Mouse (Mus musculus) MEL (cell line): Measurements from ENCODE around the gene Plcb4. TPM values are rescaled to one million over a fixed set of nuclear protein-coding genes. Genes with fewer than 3 reads are reported as not detected.

Experiments
- DNase-seq: peaks from one replicate; pipeline ENCODE4 v3.0.0; 2011; ENCODE audit warnings: low read depth, low spot score
- H3K27ac ChIP-seq: 2 replicates; pipeline ENCODE4 v1.5.1; 2012; ENCODE audit warnings: low read depth, mild to moderate bottlenecking, control low read depth, low read length, moderate library complexity; ENCODE audit not compliant: control insufficient read depth
- H3K27me3 ChIP-seq, 2 experiments: fragments of 150-350 bp in 1 of 2; sonication (generic) in 1 of 2; 2 replicates each; pipeline ENCODE4 v1.6.1; 2012; ENCODE audit warnings: low read length in 2 of 2, mild to moderate bottlenecking in 2 of 2, improper control_type of control experiment in 1 of 2, moderate library complexity in 1 of 2; ENCODE audit not compliant: insufficient read depth in 2 of 2, control insufficient read depth in 1 of 2
- H3K36me3 ChIP-seq, 2 experiments: 2 replicates each; pipeline ENCODE4 v1.6.1; 2012 to 2014; ENCODE audit warnings: low read length in 2 of 2, improper control_type of control experiment in 1 of 2, inconsistent platforms in 1 of 2, mild to moderate bottlenecking in 1 of 2; ENCODE audit not compliant: insufficient read depth in 2 of 2, control insufficient read depth in 1 of 2
- H3K4me1 ChIP-seq, 2 experiments: fragments of 150-350 bp in 1 of 2; sonication (generic) in 1 of 2; 2 replicates each; pipeline ENCODE4 v1.6.1; 2012; ENCODE audit warnings: low read length in 2 of 2, improper control_type of control experiment in 1 of 2, mild to moderate bottlenecking in 1 of 2; ENCODE audit not compliant: insufficient read depth in 2 of 2, control insufficient read depth in 1 of 2
- H3K4me3 ChIP-seq, 2 experiments: fragments of 150-350 bp in 1 of 2; sonication (generic) in 1 of 2; 2 replicates each; pipeline ENCODE4 v1.5.1; 2012; ENCODE audit warnings: low read depth in 2 of 2, low read length in 2 of 2, mild to moderate bottlenecking in 2 of 2, moderate library complexity in 2 of 2, control low read depth in 1 of 2, improper control_type of control experiment in 1 of 2; ENCODE audit not compliant: control insufficient read depth in 1 of 2, insufficient read depth in 1 of 2
- H3K79me2 ChIP-seq: 2 replicates; pipeline ENCODE4 v1.6.1; 2012; ENCODE audit warnings: mild to moderate bottlenecking, low read length, moderate library complexity; ENCODE audit not compliant: control insufficient read depth, poor library complexity, insufficient read depth
- H3K9ac ChIP-seq: 2 replicates; pipeline ENCODE4 v1.6.1; 2012; ENCODE audit warnings: low read depth, mild to moderate bottlenecking, control low read depth, low read length, moderate library complexity; ENCODE audit not compliant: control insufficient read depth, poor library complexity, severe bottlenecking
- H3K9me3 ChIP-seq: fragments of 150-350 bp; sonication (generic); replicated peaks from 2 replicates; pipeline ENCODE4 v1.6.1; 2012; ENCODE audit warnings: mild to moderate bottlenecking, low read length, improper control_type of control experiment, moderate library complexity; ENCODE audit not compliant: insufficient read depth
- CHD1 ChIP-seq: IDR thresholded peaks from 2 replicates; pipeline ENCODE4 v1.6.1; 2012; ENCODE audit warnings: low read depth, mild to moderate bottlenecking, inconsistent platforms, low read length, improper control_type of control experiment
- CHD2 ChIP-seq: IDR thresholded peaks from 2 replicates; pipeline ENCODE4 v1.6.1; 2011; ENCODE audit warnings: low read length, improper control_type of control experiment
- EP300 ChIP-seq, 2 experiments: IDR thresholded peaks; 2 replicates each; pipeline ENCODE4 v1.6.1; 2011; ENCODE audit warnings: improper control_type of control experiment in 2 of 2, low read length in 2 of 2, low read depth in 1 of 2, mild to moderate bottlenecking in 1 of 2
- GABPA ChIP-seq: IDR thresholded peaks from 2 replicates; pipeline ENCODE4 v1.6.1; 2012; ENCODE audit warnings: low read depth, mild to moderate bottlenecking, inconsistent platforms, low read length, improper control_type of control experiment, moderate library complexity
- GATA1 ChIP-seq: IDR thresholded peaks from 2 replicates; pipeline ENCODE4 v1.6.1; 2011; ENCODE audit warnings: low read depth, low read length, improper control_type of control experiment
- HCFC1 ChIP-seq: IDR thresholded peaks from 2 replicates; pipeline ENCODE4 v1.6.1; 2012; ENCODE audit warnings: low read depth, mild to moderate bottlenecking, inconsistent platforms, low read length, improper control_type of control experiment, moderate library complexity
- JUND ChIP-seq: IDR thresholded peaks from 2 replicates; pipeline ENCODE4 v1.6.1; 2011; ENCODE audit warnings: low read depth, mild to moderate bottlenecking, improper control_type of control experiment, low read length
- KAT2A ChIP-seq: conservative IDR thresholded peaks from 2 replicates; pipeline ENCODE4 v1.6.1; 2012; ENCODE audit warnings: low read depth, low read length, improper control_type of control experiment, inconsistent platforms
- MXI1 ChIP-seq: IDR thresholded peaks from 2 replicates; pipeline ENCODE4 v1.6.1; 2011; ENCODE audit warnings: mild to moderate bottlenecking, low read depth, low read length, improper control_type of control experiment
- MYB ChIP-seq: IDR thresholded peaks from 2 replicates; pipeline ENCODE4 v1.6.1; 2011; ENCODE audit warnings: mild to moderate bottlenecking, low read depth, low read length, improper control_type of control experiment
- MYC ChIP-seq: IDR thresholded peaks from 2 replicates; pipeline ENCODE4 v1.6.1; 2011; ENCODE audit warnings: low read depth, mild to moderate bottlenecking, low read length, improper control_type of control experiment, moderate library complexity
- NELFE ChIP-seq: IDR thresholded peaks from 2 replicates; pipeline ENCODE4 v1.6.1; 2011; ENCODE audit warnings: low read depth, low read length, improper control_type of control experiment
- POLR2A ChIP-seq, 2 experiments: IDR thresholded peaks; 2 replicates each; pipeline ENCODE4 v1.6.1; 2011 to 2012; ENCODE audit warnings: low read length in 2 of 2, mild to moderate bottlenecking in 2 of 2, control low read depth in 1 of 2, improper control_type of control experiment in 1 of 2, low read depth in 1 of 2, moderate library complexity in 1 of 2; ENCODE audit not compliant: control insufficient read depth in 1 of 2, insufficient read depth in 1 of 2, poor library complexity in 1 of 2
- RAD21 ChIP-seq: IDR thresholded peaks from 2 replicates; pipeline ENCODE4 v1.6.1; 2011; ENCODE audit warnings: mild to moderate bottlenecking, low read depth, low read length, improper control_type of control experiment
- TAL1 ChIP-seq: IDR thresholded peaks from 2 replicates; pipeline ENCODE4 v1.6.1; 2012; ENCODE audit warnings: mild to moderate bottlenecking, inconsistent platforms, low read length, moderate library complexity, mixed read lengths
- TCF12 ChIP-seq: IDR thresholded peaks from 2 replicates; pipeline ENCODE4 v1.6.1; 2014; ENCODE audit warnings: low read depth, mild to moderate bottlenecking, inconsistent platforms, low read length, improper control_type of control experiment, moderate library complexity
- UBTF ChIP-seq: IDR thresholded peaks from 2 replicates; pipeline ENCODE4 v1.6.1; 2012; ENCODE audit warnings: low read depth, mild to moderate bottlenecking, inconsistent platforms, low read length, improper control_type of control experiment, moderate library complexity, borderline replicate concordance; ENCODE audit not compliant: insufficient read depth
- USF2 ChIP-seq, 2 experiments: IDR thresholded peaks; 2 replicates each; pipeline ENCODE4 v1.6.1; 2011 to 2012; ENCODE audit warnings: improper control_type of control experiment in 2 of 2, low read length in 2 of 2, borderline replicate concordance in 1 of 2, inconsistent platforms in 1 of 2, low read depth in 1 of 2, mild to moderate bottlenecking in 1 of 2; ENCODE audit not compliant: insufficient read depth in 1 of 2
- ZC3H11A ChIP-seq: IDR thresholded peaks from 2 replicates; pipeline ENCODE4 v1.6.1; 2012; ENCODE audit warnings: low read depth, mild to moderate bottlenecking, inconsistent platforms, low read length, improper control_type of control experiment
- ZKSCAN1 ChIP-seq: IDR thresholded peaks from 2 replicates; pipeline ENCODE4 v1.6.1; 2012; ENCODE audit warnings: low read depth, mild to moderate bottlenecking, inconsistent platforms, low read length, improper control_type of control experiment, moderate library complexity
- ZMIZ1 ChIP-seq: IDR thresholded peaks from 2 replicates; pipeline ENCODE4 v1.6.1; 2012; ENCODE audit warnings: low read depth, mild to moderate bottlenecking, inconsistent platforms, low read length, improper control_type of control experiment, moderate library complexity
- polyA plus RNA-seq, 2 experiments: library from polyadenylated mRNA; stranded (reverse) in 1 of 2; unstranded in 1 of 2; fragments of >175 nt in 1 of 2; fragments of >200 nt in 1 of 2; gene quantifications; 2 replicates each; pipeline versions ENCODE4 v1.2.1 to v1.2.4; 2012; ENCODE audit warnings: low replicate concordance in 2 of 2, low read depth in 1 of 2; ENCODE audit not compliant: insufficient read length in 2 of 2, insufficient read depth in 1 of 2, missing spikeins in 1 of 2
- total RNA-seq: library from RNA; depleted of rRNA; stranded (reverse); fragments of 300-350 nt; gene quantifications from 2 replicates; pipeline ENCODE4 v1.2.3, GENCODE M21; 2012

Plcb4 gene
- total and polyA plus RNA-seq, 3 experiments = not detected

DNA sequence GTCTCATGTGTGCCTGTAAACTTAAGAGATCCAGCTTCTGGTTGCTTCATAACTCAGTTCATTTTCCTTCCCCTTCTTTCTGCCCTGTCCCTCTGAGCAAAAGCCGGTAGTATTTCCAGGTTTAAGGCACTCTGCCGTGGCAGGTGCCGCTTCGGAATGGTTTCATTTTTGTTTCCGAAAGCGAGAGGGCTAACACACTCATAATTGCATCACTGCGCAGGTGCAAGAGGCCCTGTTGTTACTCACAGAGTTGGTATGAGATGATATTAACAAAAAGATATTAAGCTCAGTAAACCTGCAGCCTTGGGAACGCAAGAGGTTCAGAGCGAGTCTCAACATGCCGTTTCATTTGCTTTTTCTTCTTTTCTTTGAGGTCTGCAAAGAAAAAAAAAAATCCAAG is 65.7 kb downstream of the Plcb4 start:
- no peak overlapping the region for H3K9ac ChIP-seq
- no peaks in the 10 kb centered on the region for H3K9me3 ChIP-seq
- no peak for DNase-seq
- H3K27me3 ChIP-seq = no peaks in the 10 kb centered on the region; a peak in 2 of 4 replicates
- no peak overlapping the region for H3K27ac ChIP-seq
- TF ChIP-seq KAT2A (no peak), MXI1 (no peak), ZMIZ1 (no peak), TAL1 (no peak), ZKSCAN1 (no peak), GATA1 (no peak), MYC (no peak), HCFC1 (no peak)
- H3K4me1 ChIP-seq = 0 out of 4 replicates have a peak, but pooled peaks cover 0 to 2% of the 10 kb centered on the region in 2 experiments
- H3K36me3 ChIP-seq = no peaks in the 10 kb centered on the region
- H3K79me2 ChIP-seq = no peaks in the 10 kb centered on the region
- H3K4me3 ChIP-seq = no peak overlapping the region

DNA sequence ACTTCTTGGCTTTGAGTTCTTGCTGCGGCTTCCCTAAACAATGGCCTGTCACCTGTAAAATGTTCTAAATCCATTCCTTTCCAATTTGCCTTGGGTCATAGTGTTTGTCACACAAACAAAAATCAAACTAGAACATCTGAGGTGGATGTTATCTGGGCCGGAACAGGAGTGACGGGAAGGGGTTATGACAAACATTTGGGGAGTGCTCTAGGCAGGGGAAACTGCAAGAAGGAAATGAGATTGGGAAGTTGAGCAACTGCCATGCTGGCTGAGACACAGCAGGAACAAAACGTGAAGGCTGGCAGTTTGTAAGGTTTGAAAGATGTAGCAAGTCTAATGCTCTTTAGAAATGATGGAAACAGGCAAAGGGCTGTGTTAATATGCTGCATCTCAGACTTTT is 66.6 kb downstream of the Plcb4 start:
- Histone ChIP-seq H3K4me1 (0 out of 4 replicates have a peak, but pooled peaks cover 0 to 2% of the 10 kb centered on the region in 2 experiments), H3K27ac (no peak overlapping the region), H3K9me3 (no peaks in the 10 kb centered on the region)
- TF ChIP-seq JUND = no peak
- TF ChIP-seq TCF12 = no peak
- TF ChIP-seq GATA1 = no peak
- TF ChIP-seq POLR2A (IDR thresholded peaks at IDR 0.05; ENCODE audit: control insufficient read depth in 1 of 2, insufficient read depth in 1 of 2, low read depth in 1 of 2, low read length in 2 of 2, poor library complexity in 1 of 2) = no peak
- TF ChIP-seq CHD2 = no peak
- no peak for TF ChIP-seq CHD1
- no peak for TF ChIP-seq USF2 (IDR thresholded peaks at IDR 0.05; ENCODE audit: borderline replicate concordance in 1 of 2, insufficient read depth in 1 of 2, low read depth in 1 of 2, low read length in 2 of 2)
- TF ChIP-seq, all 39 proteins: peak for 0
- Histone ChIP-seq H3K27me3 (no peaks in the 10 kb centered on the region; a peak in 2 of 4 replicates), H3K4me3 (no peak overlapping the region), H3K9ac (no peak overlapping the region), H3K79me2 (no peaks in the 10 kb centered on the region), H3K36me3 (no peaks in the 10 kb centered on the region)
- no peak for DNase-seq

DNA sequence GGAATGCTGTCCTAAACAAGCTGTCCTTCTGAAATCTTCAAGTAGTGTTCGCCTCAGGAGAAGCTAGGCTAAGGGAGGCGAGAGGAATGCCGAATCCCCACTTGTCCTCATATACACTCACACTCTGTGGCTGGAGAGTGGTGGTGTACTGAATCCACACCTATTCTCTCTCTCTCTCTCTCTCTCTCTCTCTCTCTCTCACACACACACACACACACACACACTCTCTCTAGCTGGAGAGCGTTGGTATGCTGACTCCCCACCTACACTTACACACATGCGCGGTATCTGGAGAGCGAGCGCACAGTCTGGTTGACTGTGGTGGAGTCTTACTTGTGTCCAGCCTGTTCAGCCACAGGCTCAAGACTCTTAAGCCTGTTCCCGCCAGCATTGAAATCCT is 68.3 kb downstream of the Plcb4 start:
- H3K4me1 ChIP-seq = peaks cover 7 to 12% of the 10 kb centered on the region in 2 experiments; a peak in 2 of 4 replicates
- H3K36me3 ChIP-seq = peaks cover 0 to 7% of the 10 kb centered on the region in 2 experiments; a peak in 2 of 4 replicates
- no peak overlapping the region for H3K9ac ChIP-seq
- no peaks in the 10 kb centered on the region for H3K9me3 ChIP-seq
- no peak for DNase-seq
- H3K27ac ChIP-seq = no peak overlapping the region
- TF ChIP-seq CHD1 (no peak), UBTF (no peak), MYB (no peak), NELFE (no peak), GABPA (no peak), POLR2A (IDR thresholded peaks at IDR 0.05; ENCODE audit: control insufficient read depth in 1 of 2, insufficient read depth in 1 of 2, low read depth in 1 of 2, low read length in 2 of 2, poor library complexity in 1 of 2) (no peak), EP300 (IDR thresholded peaks at IDR 0.05; ENCODE audit: low read depth in 1 of 2, low read length in 2 of 2) (no peak), RAD21 (no peak), GATA1 (no peak), ZC3H11A (no peak)
- no peaks in the 10 kb centered on the region; a peak in 2 of 4 replicates for H3K27me3 ChIP-seq
- no peaks in the 10 kb centered on the region for H3K79me2 ChIP-seq
- no peak overlapping the region for H3K4me3 ChIP-seq
